Mouse (Mus musculus) adrenal gland, postnatal 36 days (tissue): ENCODE results near the gene Zranb3. TPM values are rescaled to one million over a fixed set of nuclear protein-coding genes. Genes with fewer than 3 reads are reported as not detected.

Experiments
- DNase-seq, 2 experiments: peaks; one replicate each; pipeline ENCODE4 v3.0.0; 2021; ENCODE audit warnings: mixed read lengths in 1 of 2
- total RNA-seq, 2 experiments: library from RNA; stranded (reverse); gene quantifications; 2 replicates each; pipeline ENCODE4 v1.2.3; 2021

Zranb3 gene
- total RNA-seq, 2 experiments from 2014 or later = 4.3 to 4.6 TPM

- peak; percentile 22 to 33 for DNase-seq
These were observed 156.9 kb downstream of the Zranb3 start for GRCm38 (mm10) chr1:127945696-127946575.

- no peak for DNase-seq
These were observed 159.3 kb downstream of the Zranb3 start for GRCm38 (mm10) chr1:127943516-127943915.

GRCm38 (mm10) chr1:127942231-127942630 lies 160.6 kb downstream of the Zranb3 start:
- DNase-seq = peak; percentile 42 to 56

GRCm38 (mm10) chr1:127937277-127937676 lies 165.6 kb downstream of the Zranb3 start:
- peak in 1 of 2 experiments; percentile 23 for DNase-seq

- DNase-seq = no peak
These were observed 168.5 kb downstream of the Zranb3 start for GRCm38 (mm10) chr1:127934322-127934721.

- DNase-seq = no peak
These were observed 169.4 kb downstream of the Zranb3 start for GRCm38 (mm10) chr1:127933405-127933804.

GRCm38 (mm10) chr1:127915802-127916201 lies 187.0 kb downstream of the Zranb3 start:
- DNase-seq = no peak

GRCm38 (mm10) chr1:127915316-127915715 lies 187.5 kb downstream of the Zranb3 start:
- no peak for DNase-seq

- DNase-seq = no peak
These were observed 189.7 kb downstream of the Zranb3 start for GRCm38 (mm10) chr1:127913116-127913515.

- DNase-seq = no peak
These were observed 198.0 kb downstream of the Zranb3 start for GRCm38 (mm10) chr1:127904774-127905385.

Other genes starting within 250 kb of the Zranb3 start
- under 1 TPM; 0.13 to 0.33 TPM for gene Map3k19, start 248.0 kb downstream of the Zranb3 start, total RNA-seq
- gene Rab3gap1, start 234.3 kb downstream of the Zranb3 start, total RNA-seq = 10 to 100 TPM; 49.7 to 50.2 TPM
- gene R3hdm1, start 254 bp upstream of the Zranb3 start, total RNA-seq = 10 to 100 TPM; 72.0 to 75.2 TPM
- 10 to 100 TPM; 68.9 to 86.1 TPM for gene Ubxn4, start 140.9 kb upstream of the Zranb3 start, total RNA-seq
- under 1 TPM in 1 of 2 experiments, not detected in 1; 0.20 TPM for gene Lct, start 225.3 kb upstream of the Zranb3 start, total RNA-seq